Comparison of ENCODE assay signal across 22 mouse cellular contexts in genomic region chr9:63391307-63391706, GRCm38 (mm10).
"Had no signal": no experiment of that assay in that cellular context is flagged by ENCODE, and none has a peak within 500 bp of the region (broad histone marks: within the 10 kb centered on the region; RNA-seq: fewer than 3 reads in every experiment).

No protein-coding gene starts in this region.

- H3K9me3 ChIP-seq: intestine, embryonic 15.5 days; limb, embryonic 10.5 days; limb, embryonic 13.5 days; liver, embryonic 12.5 days; liver, embryonic 15.5 days; lung, embryonic 15.5 days; megakaryocyte, embryonic 14.5 days; midbrain, embryonic 10.5 days; midbrain, embryonic 15.5 days; neural tube, embryonic 12.5 days; neural tube, embryonic 15.5 days had no signal

- ATAC-seq: intestine, embryonic 15.5 days; liver, embryonic 12.5 days; midbrain, embryonic 15.5 days had no signal

- H3K4me3 ChIP-seq: intestine, embryonic 15.5 days; limb, embryonic 10.5 days; limb, embryonic 13.5 days; liver, embryonic 12.5 days; liver, embryonic 15.5 days; lung, embryonic 15.5 days; megakaryocyte, embryonic 14.5 days; midbrain, embryonic 10.5 days; midbrain, embryonic 15.5 days; neural tube, embryonic 12.5 days; neural tube, embryonic 15.5 days had no signal

- H3K27ac ChIP-seq: intestine, embryonic 15.5 days; limb, embryonic 10.5 days; limb, embryonic 13.5 days; liver, embryonic 12.5 days; liver, embryonic 15.5 days; lung, embryonic 15.5 days; midbrain, embryonic 10.5 days; midbrain, embryonic 15.5 days; neural tube, embryonic 12.5 days; neural tube, embryonic 15.5 days; stomach, postnatal 0 days had no signal

- H3K9ac ChIP-seq: intestine, embryonic 15.5 days; limb, embryonic 13.5 days; liver, embryonic 12.5 days; liver, embryonic 15.5 days; lung, embryonic 15.5 days; midbrain, embryonic 15.5 days; neural tube, embryonic 12.5 days; neural tube, embryonic 15.5 days had no signal

- H3K4me1 ChIP-seq: intestine, embryonic 15.5 days; lung, embryonic 15.5 days; neural tube, embryonic 12.5 days had no signal

- DNase-seq: liver; lung, adult 18-20 months; lung, postnatal 10 days; lung, postnatal 36 days; right cerebral cortex, adult 18-20 months; right cerebral cortex, postnatal 14 days; right cerebral cortex, postnatal 4 days; thymus, adult 2 months; thymus, postnatal 14 days; thymus, postnatal 4 days had no signal

- H3K36me3 ChIP-seq: intestine, embryonic 15.5 days; limb, embryonic 10.5 days; limb, embryonic 13.5 days; liver, embryonic 12.5 days; liver, embryonic 15.5 days; lung, embryonic 15.5 days; midbrain, embryonic 10.5 days; midbrain, embryonic 15.5 days; neural tube, embryonic 12.5 days; neural tube, embryonic 15.5 days had no signal

- H3K4me2 ChIP-seq: intestine, embryonic 15.5 days; limb, embryonic 13.5 days; liver, embryonic 12.5 days; liver, embryonic 15.5 days; lung, embryonic 15.5 days; midbrain, embryonic 15.5 days; neural tube, embryonic 12.5 days; neural tube, embryonic 15.5 days had no signal

- H3K27me3 ChIP-seq: intestine, embryonic 15.5 days; limb, embryonic 13.5 days; liver, embryonic 12.5 days; liver, embryonic 15.5 days; lung, embryonic 15.5 days; megakaryocyte, embryonic 14.5 days; midbrain, embryonic 15.5 days; neural tube, embryonic 12.5 days; neural tube, embryonic 15.5 days had no signal
